Comparison of ENCODE assay signal across 15 mouse cellular contexts in the genomic region with DNA sequence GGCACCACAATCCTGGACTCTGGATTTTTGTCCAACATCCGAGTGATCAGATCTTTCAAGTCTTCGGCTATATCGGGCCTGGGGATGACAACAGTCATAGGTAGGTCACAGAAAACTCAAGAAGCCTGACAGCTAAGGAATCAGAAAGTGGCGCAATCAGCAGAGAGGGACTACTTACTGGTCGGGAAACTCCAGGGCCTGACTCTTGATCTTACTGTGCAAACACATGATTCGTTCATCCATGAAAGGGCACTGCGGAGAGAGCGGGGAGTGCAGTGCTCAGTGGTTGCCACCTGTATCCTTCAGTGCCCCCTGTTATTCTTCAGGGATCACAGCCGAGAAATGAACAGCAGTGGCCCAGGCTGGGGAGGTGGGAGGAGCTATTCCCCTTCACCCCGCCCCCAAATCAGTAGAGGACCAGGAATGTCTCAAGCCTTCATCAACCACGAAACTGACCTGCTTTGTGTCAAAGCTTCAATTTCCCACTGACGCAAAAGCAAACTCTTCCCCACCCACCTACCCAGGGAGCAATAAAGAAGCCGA.
"Had no signal": no experiment of that assay in that cellular context is flagged by ENCODE, and none has a peak within 500 bp of the region (broad histone marks: within the 10 kb centered on the region; RNA-seq: fewer than 3 reads in every experiment).

No protein-coding gene starts in this region.

- H3K27ac ChIP-seq: layer of hippocampus, adult 2 months; limb, embryonic 15.5 days; liver, embryonic 13.5 days; midbrain, embryonic 10.5 days; neural tube, embryonic 12.5 days; stomach, embryonic 15.5 days had no signal

- H3K4me2 ChIP-seq: limb, embryonic 15.5 days; liver, embryonic 13.5 days; neural tube, embryonic 12.5 days; stomach, embryonic 15.5 days had no signal

- H3K4me1 ChIP-seq: limb, embryonic 15.5 days; liver, embryonic 13.5 days; midbrain, embryonic 10.5 days; neural tube, embryonic 12.5 days; stomach, embryonic 15.5 days had no signal

- H3K4me3 ChIP-seq: layer of hippocampus, adult 2 months; limb, embryonic 15.5 days; liver, embryonic 13.5 days; midbrain, embryonic 10.5 days; neural tube, embryonic 12.5 days; stomach, embryonic 15.5 days had no signal

- H3K9me3 ChIP-seq: limb, embryonic 15.5 days; liver, embryonic 13.5 days; midbrain, embryonic 10.5 days; neural tube, embryonic 12.5 days; stomach, embryonic 15.5 days had no signal

- H3K27me3 ChIP-seq: limb, embryonic 15.5 days; liver, embryonic 13.5 days; neural tube, embryonic 12.5 days; stomach, embryonic 15.5 days had no signal

- H3K9ac ChIP-seq: limb, embryonic 15.5 days; liver, embryonic 13.5 days; liver, postnatal 0 days; neural tube, embryonic 12.5 days; stomach, embryonic 15.5 days had no signal

- ATAC-seq: inflammation-experienced regulatory T-cells, adult 6 months; intestine, postnatal 0 days; liver, postnatal 0 days had no signal

- DNase-seq: kidney, adult 9 months; kidney, postnatal 10 days; liver, embryonic 13.5 days; liver, postnatal 0 days; midbrain, embryonic 14.5 days; right cerebral cortex, postnatal 4 days; spleen, adult 18-20 months; thymus, postnatal 4 days had no signal
